Mouse (Mus musculus) lung, adult 18-20 months (tissue): ENCODE data around the gene Pcbd1.
"Not testable (repeated sequence)": the region's sequence is repeated elsewhere in the genome, so short reads cannot be mapped to it uniquely, and the experiment has no call there.

Source experiments
- DNase-seq, 2 experiments: peaks; one replicate each; pipeline ENCODE4 v3.0.0; 2022; ENCODE audit warnings: mixed read lengths in 2 of 2

Gene Pcbd1

DNA sequence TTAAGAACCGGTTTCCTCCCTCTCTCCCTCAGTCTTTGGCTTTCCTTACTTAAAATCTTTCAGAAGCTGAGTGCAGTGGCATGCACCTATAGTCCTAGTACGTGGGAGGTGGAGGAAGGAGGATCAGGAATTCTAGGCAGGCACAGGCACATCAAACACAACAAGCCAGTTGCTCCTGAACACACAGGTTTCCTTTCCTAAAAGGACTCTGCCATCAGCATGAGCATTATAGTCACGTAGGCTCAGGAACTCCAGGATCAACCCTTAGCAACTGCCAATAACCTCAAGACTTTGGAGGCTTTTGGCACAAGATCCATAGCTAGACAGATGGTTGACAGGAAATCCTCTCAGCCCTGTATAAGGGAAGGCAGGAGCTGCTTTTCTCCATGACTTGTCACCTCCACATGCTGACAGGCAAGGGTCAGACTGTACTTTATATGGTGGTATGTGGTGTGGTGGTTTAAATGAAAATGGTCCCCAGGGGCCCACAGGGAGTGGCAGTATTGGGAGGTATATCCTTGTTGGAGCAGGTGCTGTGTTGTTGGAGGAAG is 14.5 kb downstream of the Pcbd1 start:
- DNase-seq, result no peak

DNA sequence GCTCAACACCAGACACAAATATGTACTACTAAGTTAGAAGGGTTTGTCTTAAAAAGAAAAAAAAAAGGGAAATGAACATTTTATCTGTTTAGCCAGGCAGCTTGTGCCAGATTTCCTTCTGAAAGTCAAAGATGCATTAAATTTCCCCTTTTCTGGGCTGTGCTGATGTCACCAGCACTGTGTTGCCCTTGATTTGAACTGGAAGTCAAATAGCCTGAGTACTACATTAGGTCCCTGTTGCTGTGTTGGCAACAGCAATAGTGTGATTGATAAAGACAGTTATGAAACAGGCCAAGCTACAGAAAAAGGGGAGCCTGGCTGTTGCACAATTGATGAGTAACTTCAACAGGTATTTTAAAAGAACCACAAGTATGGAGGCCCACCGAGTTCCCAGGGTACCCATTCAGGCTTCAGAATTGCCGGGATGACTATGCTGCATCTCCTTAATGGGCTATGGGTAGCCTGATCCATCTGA is 25.2 kb downstream of the Pcbd1 start:
- no peak for DNase-seq

DNA sequence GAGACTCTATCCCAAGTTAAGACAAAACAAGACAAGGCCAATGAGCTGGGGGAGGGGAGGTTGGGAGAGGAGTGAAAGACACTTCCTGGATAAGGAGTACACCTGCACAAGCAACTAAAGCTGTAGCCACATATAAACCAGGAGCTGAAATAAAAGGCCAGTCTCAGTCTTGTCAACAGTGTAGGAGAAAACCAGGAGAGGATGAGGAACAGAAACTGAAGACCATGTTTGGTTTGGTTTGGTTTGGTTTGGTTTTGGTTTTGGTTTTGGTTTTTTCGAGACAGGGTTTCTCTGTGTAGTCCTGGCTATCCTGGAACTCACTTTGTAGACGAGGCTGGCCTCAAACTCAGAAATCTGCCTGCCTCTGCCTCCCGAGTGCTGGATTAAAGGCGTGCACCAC is 32.6 kb downstream of the Pcbd1 start:
- DNase-seq, result not testable (repeated sequence)

DNA sequence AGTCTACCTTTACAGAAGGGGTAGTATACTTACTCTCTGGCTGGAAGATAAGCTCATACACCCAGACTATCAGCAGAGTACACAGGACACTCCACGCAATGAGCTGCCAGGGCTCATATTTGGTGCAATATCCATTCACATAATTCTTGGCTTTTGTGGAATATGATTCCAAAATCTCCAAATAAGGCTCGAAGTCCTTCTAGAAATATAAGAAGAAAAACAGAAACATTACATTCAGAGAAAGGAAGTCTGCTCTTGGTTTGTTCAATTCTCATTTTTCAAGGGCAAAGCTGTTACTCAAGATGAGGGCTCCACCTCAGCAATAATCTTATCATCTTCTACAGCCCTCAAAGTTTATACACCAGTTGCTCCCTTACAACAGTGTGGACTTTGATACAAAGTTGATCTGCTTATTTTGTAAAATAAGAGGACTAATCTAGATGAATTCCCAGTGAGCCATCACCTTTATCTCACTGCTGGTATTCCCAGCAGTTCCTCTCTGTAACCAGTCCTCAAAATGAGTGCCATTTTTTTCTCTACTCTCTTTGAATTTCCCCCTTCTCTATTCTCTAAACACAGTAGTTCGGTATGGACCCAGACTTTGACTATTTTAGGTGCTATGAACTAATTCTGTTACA is 34.3 kb downstream of the Pcbd1 start:
- no peak for DNase-seq

DNA sequence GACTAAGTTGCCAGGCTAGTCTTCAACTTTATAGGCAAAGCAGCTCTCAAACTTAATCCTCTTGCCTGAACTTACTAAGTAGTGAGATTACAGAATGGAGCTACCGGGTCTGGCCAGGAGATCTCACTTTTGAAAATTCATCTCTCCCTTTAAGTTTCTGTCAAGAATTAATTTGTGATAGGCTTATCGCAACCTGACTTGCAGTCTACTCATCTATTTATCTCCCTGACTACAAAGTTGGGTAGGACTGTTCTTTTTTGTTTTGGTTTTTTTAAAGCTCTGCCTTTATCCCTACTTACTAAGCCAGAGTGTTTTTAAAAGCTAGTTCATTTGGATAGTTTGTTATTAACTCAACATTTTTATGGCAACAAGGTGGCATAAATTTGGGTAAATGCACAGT is 35.3 kb downstream of the Pcbd1 start:
- no peak for DNase-seq

DNA sequence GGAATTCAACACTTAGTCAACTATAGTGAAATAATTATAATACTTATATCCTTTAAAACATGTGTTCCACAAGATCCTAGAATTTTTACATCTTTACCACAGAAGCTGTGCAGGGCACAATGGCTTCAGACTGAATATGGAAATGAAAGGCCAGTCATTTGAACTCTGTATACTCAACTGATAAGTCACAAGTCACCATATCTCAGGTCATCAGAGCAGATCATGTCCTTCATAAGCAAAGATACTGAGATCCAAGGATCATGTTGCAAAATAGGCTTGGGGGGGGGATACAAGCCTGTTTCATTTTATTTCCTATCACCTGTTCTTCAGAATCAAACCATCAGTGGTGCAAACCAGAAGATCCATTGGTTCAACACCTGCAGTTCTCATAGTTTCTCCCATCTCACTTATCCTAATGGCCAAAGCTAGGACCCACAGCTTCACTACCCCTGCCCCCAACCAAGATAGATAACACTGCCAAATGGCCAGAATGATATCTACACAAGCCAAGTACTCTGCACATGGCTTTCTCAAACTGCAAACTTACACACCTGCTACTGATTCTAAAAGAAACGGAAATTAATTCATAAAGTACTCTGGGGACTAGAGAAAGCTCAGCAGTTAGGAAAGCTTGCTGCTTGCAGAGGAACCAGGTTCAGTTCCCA is 39.7 kb downstream of the Pcbd1 start:
- DNase-seq, result no peak

DNA sequence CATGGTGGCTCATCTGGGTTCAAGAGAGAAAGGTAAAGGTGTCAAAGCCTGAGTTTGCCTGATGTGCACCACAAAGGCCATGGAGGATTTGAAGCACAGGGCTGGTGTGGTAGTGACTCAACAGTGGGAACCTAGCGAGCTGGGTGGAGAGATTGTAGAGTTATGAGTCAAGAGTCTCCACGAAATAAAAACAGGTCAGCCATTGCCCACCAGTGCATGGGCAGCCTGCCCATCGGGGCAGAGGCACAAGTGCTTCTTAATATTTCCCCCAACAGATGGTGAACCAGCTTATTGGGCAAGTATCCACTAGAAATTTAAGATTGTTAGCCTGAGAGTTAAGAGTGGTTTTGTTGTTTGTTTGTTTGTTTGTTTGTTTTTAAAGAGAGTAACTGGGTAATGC is 41.8 kb downstream of the Pcbd1 start:
- no peak for DNase-seq

DNA sequence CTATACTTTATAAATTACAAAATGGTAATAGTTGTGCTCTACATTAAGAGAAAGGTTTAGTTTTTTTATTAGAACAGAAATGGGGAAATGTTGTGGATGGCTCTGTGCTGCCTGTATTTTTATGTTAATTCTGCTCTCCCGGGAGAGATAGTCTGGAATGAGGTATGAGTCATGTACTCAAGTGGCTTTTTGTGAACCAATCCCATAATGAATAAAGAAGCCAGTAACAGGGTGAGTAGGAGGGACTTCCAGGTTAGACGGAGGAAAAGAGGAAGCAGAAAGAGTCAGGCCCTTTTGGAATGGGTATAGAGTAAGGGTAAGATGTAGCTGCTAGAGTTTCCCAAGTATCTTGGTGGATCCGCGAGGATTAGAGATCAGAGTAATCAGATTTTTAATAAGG is 44.9 kb downstream of the Pcbd1 start:
- no peak for DNase-seq

DNA sequence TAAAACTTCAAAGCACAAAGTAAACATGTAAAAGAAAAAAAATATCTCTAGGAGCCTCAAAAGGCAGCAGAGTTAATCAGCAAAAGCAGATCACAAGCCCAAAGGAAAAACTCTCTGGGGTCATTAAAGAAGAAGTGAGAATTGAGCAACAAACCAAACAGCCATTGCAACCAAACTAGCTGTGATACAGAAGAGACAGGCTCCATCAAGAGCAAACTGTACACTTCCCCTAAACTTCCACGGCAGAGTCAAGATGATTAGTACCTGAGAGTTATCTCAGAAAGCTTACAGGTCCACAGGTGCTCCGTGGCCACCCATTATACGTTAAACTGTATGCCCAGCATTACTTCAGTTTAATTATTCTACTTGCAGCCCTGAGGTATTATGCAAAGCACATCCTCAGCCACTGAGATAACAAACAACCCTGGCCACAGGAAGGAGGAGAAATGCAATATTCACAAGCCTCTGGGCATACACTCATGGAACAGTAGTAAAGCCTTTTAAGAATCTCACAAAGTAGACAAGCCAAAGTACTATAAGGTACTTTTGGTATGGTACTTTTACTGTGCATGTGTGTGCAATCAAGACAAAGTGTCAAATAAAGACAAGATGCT is 46.2 kb downstream of the Pcbd1 start:
- no peak for DNase-seq

DNA sequence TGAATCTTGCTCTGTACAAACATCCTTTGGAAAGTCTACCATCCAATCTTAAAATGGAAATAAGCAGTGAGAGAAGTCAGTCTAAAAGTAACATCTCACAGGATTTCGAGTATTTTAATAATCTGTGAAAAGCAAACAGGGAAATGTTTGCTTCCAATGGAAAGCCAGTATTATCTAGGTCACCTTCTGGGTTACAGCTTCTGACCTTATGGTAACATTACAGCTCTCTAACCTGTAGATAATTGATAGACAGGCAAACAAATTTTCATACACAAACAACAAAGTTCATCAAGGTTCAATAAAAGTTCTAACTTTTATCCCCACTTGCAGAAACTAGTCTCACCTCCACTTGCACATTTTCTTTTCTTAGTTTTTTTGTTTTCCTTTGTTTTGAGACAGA is 48.4 kb downstream of the Pcbd1 start:
- DNase-seq, result no peak

DNA sequence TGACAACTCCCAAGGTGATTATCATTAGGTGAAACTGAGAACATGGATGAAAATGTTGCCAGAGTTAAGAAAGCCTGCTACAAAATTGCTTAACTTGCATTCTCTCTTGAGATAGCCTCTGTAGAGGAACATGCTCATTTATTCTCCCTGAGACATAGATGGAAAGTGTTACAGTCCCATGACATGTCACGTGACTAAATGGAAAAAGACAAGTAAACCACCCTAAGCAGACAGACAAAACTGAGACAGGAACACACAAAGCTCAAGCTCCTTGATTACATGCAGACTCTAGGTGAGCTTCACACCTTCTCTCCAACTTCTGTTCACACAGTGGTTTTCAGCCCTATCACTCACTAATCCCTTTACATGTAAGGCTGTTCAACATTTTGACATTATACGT is 54.2 kb downstream of the Pcbd1 start:
- DNase-seq, result no peak
